Mouse (Mus musculus): ENCODE measurements around the gene Mei4. TPM values are rescaled to one million over a fixed set of nuclear protein-coding genes. Genes with fewer than 3 reads are reported as not detected.

The Mei4 gene
- polyA plus RNA-seq, 1 experiment from 2014 or later: 1.6 TPM

- Histone ChIP-seq H3K36me3 (no peaks in the 10 kb centered on the region), H3K27ac (no peak overlapping the region), H3K27me3 (no peaks in the 10 kb centered on the region), H3K9me3 (no peaks in the 10 kb centered on the region), H3K4me1 (replicated peaks) (no peaks in the 10 kb centered on the region), H3K4me3 (replicated peaks) (no peak overlapping the region), H3K9ac (replicated peaks) (no peak overlapping the region), H3K4me2 (peak overlapping the region; percentile 27)
- ATAC-seq (ENCODE audit: insufficient number of reproducible peaks, insufficient read depth, low FRiP score, low TSS enrichment, low read depth): no peak
- whole genome bisulfite sequencing: 34% methylated on average over 9 of the region's 9 CpGs
These were observed 296.7 kb downstream of the Mei4 start for GRCm38 (mm10) chr9:82160143-82160542.

DNA sequence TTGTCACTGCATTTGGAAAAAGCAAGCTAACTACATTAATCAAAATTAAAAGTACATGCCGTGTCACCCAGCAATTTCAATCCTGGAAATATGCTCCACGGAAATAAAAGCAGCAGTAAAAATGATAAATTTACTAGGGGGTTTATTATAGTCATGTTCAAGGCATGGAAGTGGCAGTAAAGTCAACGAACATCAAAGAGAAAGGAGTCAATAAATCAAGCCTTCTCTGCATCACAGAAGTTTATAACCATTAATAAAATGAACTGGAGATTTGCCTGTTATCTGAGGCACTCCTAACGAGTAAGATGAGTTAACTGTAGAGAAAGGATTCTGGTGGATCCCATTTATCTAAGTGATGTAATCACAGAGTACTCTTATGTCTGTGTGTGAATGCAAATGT, 298.9 kb downstream of the Mei4 start:
- Histone ChIP-seq H3K36me3 (no peaks in the 10 kb centered on the region), H3K4me1 (replicated peaks) (no peaks in the 10 kb centered on the region)
- 11% methylated on average over 4 of the region's 4 CpGs for WGBS

GRCm38 (mm10) chr9:82217976-82218375, 354.5 kb downstream of the Mei4 start:
- Histone ChIP-seq H3K9me3 (no peaks in the 10 kb centered on the region), H3K27ac (no peak overlapping the region), H3K4me1 (replicated peaks) (no peaks in the 10 kb centered on the region), H3K9ac (replicated peaks) (no peak overlapping the region), H3K27me3 (no peaks in the 10 kb centered on the region), H3K36me3 (no peaks in the 10 kb centered on the region), H3K4me3 (replicated peaks) (no peak overlapping the region), H3K4me2 (no peak overlapping the region)
- ATAC-seq (ENCODE audit: insufficient number of reproducible peaks, insufficient read depth, low FRiP score, low TSS enrichment, low read depth): no peak
- WGBS: 73% methylated on average over 1 of the region's 1 CpGs

More for the DNA sequence above, 298.9 kb downstream of the Mei4 start:
- no peak for ATAC-seq (ENCODE audit: insufficient number of reproducible peaks, insufficient read depth, low FRiP score, low TSS enrichment, low read depth)
- H3K27ac ChIP-seq: no peak overlapping the region
- H3K9me3 ChIP-seq: no peaks in the 10 kb centered on the region
- no peaks in the 10 kb centered on the region for H3K27me3 ChIP-seq
- H3K4me3 ChIP-seq (replicated peaks): no peak overlapping the region
- H3K4me2 ChIP-seq: no peak overlapping the region
- H3K9ac ChIP-seq (replicated peaks): no peak overlapping the region

GRCm38 (mm10) chr9:82247695-82248445, 384.4 kb downstream of the Mei4 start:
- ATAC-seq (ENCODE audit: insufficient number of reproducible peaks, insufficient read depth, low FRiP score, low TSS enrichment, low read depth): no peak
- H3K9me3 ChIP-seq: no peaks in the 10 kb centered on the region
- H3K4me1 ChIP-seq (replicated peaks): no peaks in the 10 kb centered on the region
- no peak overlapping the region for H3K4me2 ChIP-seq
- no peaks in the 10 kb centered on the region for H3K27me3 ChIP-seq
- no peaks in the 10 kb centered on the region for H3K36me3 ChIP-seq
- 82% methylated on average over 7 of the region's 7 CpGs for WGBS
- H3K9ac ChIP-seq (replicated peaks): no peak overlapping the region
- no peak overlapping the region for H3K27ac ChIP-seq
- H3K4me3 ChIP-seq (replicated peaks): no peak overlapping the region

Other genes starting within 250 kb of the Mei4 start
- gene Htr1b, start 229.8 kb upstream of the Mei4 start, polyA plus RNA-seq (2016; fragmentation: Nextera tagmentation; extraction: Ambion mirVana): 0.52 and 0.55 TPM in 2 replicates

Measured in limb, embryonic 12.5 days (tissue).